Mouse (Mus musculus) layer of hippocampus, adult 9-10 months (tissue): ENCODE results near the gene Apba2.

ENCODE experiments used
- DNase-seq: peaks from one replicate; pipeline ENCODE4 v3.0.0; 2022; ENCODE audit warnings: low spot score

Gene Apba2

GRCm38 (mm10) chr7:64531297-64531696, 29.8 kb downstream of the Apba2 start:
- DNase-seq = no peak

- no peak for DNase-seq
Measured at GRCm38 (mm10) chr7:64533374-64533773, 31.9 kb downstream of the Apba2 start.

- DNase-seq = no peak
Measured at GRCm38 (mm10) chr7:64535269-64535668, 33.8 kb downstream of the Apba2 start.

DNA sequence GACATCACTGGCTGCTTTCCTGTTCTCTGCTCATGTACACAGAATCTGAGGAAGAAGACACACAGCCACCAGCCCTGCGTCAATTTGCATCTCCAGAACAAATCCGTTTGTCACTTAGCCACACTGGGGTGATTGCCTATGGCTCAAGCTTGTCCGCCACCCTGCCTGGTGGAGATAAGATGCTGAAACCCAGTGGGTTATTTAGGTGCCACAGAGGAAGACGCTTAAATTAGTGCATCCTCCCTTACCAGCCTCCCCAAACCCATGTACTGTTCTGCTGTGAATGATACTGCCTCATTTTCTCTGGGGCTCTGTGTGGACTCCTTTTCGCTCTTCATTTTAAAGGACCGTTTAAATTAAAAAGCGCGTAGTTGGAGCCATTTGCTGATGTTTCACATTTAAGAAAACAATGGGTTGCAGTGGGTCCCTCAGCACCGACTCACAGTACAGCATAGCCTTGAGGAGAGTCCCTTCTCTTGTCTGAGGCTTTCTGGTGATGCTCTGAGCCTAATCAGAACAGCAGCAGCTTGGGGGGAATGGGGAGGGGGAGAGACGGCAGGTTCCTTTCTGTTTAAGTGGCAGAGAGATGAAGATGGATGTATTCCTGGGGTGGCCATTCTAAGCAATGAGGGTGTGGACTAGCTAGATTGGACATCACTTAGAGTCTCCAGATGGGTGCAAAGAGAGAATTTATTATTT, 38.1 kb downstream of the Apba2 start:
- no peak for DNase-seq

DNA sequence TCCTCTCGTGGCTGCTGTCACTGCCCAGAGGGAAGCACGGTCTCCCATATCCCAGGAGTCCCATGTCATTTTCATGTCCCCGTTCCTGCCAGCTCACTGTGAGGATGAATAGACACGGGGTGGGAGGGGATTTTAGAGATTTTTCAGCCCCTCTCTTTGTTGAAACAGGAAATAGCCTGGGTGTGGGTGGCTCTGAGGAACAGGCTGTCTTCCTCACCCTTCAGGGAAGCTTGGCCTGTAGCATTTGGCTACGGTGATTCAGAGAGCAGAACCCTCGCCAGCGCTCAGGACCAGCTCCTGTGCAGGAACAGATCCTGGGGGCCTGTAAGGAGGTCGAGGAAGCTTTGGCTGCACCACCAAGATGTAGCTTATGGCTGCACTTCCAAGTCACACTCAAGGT, 45.3 kb downstream of the Apba2 start:
- no peak for DNase-seq

- DNase-seq = no peak
Measured at GRCm38 (mm10) chr7:64550856-64551255, 49.4 kb downstream of the Apba2 start.

GRCm38 (mm10) chr7:64552523-64553190, 51.2 kb downstream of the Apba2 start:
- no peak for DNase-seq

GRCm38 (mm10) chr7:64561711-64562498, 60.4 kb downstream of the Apba2 start:
- no peak for DNase-seq

DNA sequence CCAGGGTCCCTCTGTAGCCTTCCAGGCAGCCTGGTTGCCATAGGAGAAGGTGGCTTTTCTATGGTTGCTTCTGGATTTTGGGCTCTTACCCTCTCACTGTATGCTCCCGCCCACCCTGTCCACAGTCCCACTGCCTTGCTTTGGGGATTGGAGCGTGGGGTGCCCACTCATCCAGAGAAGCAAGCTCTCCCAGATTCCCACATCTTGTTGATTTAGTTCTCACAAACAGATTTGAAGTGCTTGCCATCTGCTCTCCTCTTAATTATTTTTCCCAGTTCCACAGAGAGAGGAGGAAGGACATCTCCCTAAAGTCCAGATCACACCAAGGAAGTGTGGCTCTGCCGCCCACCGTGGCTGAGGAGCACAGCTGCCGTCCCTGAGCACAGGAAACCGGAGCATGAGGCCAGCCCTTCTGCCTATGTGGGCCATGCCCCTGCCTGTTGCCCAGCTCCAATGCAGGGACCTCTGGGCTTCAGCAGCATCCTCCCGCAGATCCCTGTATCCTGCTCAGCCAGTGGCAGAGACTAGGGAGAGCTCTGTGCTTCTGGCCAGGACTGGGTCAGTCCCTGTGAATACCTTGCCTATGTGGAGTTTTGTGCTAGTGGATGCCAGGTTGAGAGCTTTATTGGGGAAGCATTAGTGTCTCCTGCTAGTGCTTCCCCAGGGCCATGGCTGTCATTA, 63.5 kb downstream of the Apba2 start:
- DNase-seq = peak; percentile 39

DNA sequence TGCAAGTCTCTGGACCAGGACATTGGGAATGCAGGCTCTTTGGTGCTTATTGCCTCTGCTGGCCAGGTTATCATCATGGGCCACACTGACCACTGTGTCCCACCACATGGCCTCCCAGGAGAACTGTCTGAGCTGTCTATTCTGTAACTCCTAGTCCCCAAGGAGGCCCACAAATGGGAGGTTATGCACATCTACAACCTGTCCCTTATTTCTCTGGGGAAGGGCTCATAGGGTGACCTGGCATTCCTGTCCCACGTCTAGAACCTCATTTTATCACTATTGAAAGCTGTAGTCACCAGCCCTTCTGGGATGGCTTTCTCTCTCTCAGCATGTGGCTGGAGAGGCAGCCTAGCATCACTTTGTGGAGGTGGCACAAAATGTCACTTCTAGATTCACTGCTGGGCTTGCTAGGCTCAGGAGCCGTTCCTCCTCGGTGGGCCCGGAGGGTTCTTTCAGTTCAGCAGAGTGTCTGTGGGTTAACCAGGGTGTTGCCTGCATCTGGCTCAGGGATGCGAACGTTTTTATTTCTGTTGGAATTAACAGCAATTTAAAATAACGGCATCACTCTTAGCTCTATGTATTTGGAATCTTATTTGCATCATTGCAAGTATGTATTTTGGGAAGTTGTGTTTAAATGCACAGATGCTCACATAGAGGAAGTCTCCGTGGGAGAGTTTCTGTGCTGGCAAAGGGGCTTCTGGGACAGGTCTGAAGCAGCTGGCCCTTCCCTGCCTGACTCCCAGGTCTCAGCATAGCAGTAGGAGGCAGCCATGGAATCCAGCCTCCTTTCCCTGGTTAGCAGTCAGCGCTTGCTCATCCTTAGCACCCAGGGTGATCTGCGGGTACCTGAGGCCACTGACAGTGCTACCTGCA, 65.1 kb downstream of the Apba2 start:
- no peak for DNase-seq

GRCm38 (mm10) chr7:64568722-64569121, 67.2 kb downstream of the Apba2 start:
- DNase-seq = no peak

- DNase-seq = no peak
Measured at GRCm38 (mm10) chr7:64569676-64570075, 68.2 kb downstream of the Apba2 start.

DNA sequence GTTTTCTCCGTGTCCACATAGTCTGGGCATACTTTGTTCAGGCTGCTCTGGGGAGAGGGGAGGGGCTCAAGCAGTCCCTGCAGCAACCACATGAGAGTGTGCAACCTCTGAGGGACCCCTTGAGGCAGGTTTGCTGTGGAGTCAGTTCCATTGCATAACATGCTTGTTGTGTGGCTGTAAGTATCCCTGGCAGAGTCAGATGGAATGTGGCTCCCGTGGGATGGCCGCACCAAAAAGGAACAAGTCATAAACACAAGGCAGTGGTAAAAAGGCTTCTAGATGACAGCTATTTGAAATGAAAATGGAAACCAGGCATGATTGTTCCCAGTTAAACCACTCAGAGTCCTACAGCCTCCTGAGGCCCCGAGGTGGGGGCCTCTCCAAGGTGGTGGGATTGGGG, 69.4 kb downstream of the Apba2 start:
- no peak for DNase-seq

DNA sequence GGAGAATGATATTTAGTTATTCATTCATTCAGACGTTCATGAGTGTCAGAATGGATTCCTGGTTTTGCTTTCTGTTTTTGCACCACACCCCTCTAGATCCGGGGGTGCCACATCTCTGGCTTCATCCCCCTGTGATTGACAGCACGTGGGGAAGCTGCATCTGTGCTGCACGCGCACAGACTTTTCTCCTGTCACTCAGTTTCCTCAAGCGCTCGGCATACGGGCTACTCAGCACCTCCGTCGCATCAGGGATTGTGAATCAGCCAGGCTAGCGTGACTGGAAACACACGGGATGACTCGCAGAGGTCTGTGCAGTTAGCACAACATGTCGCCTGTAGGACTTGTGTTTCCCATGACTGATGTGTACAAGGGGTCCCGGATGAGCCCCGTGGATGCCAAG, 72.6 kb downstream of the Apba2 start:
- no peak for DNase-seq

DNA sequence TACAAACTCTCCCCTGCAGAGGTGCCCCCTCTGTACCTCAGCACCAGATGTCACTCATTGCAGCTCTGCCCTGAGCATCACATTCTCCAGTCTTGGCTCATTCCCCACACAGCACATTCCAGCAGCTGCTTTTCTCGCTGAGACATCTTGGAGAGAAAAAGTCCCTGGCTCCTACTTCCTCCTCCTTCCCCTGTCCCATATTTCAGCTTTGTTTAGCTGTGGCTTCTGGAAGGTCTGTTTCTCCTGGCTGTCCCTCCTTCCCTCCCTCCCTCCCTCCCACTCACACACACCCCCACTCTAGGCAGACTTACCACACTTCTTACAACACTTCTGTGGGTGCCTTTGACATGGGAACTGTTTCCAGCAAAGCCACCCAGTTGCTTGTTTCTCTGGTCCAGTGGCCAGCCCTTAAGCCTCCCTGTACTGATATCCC, 75.0 kb downstream of the Apba2 start:
- no peak for DNase-seq

GRCm38 (mm10) chr7:64578176-64578575, 76.7 kb downstream of the Apba2 start:
- DNase-seq = no peak

GRCm38 (mm10) chr7:64579887-64580286, 78.4 kb downstream of the Apba2 start:
- DNase-seq = no peak

- DNase-seq = no peak
Measured at GRCm38 (mm10) chr7:64580293-64580692, 78.8 kb downstream of the Apba2 start.

GRCm38 (mm10) chr7:64582358-64582757, 80.9 kb downstream of the Apba2 start:
- DNase-seq = no peak

DNA sequence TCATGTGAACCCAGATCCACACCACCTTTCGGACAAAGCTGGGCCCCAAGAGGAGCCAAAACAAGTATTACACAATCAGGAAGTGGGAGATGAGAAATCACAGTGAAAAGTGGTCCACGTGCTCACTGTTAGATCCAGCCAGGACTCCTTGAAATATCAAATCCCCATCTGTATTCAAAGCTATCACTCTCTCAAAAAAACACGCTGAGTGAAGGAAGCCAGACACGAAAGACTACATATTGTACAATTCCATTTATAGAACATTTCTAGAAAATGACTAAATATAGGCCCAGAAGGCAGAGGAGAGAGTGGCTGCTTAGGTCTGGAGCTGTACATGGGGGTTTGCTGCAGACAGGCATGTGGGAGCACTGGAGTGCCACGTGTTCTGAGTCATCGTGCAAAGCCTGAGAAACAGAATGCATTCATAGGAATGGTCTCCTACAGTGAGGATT, 82.2 kb downstream of the Apba2 start:
- no peak for DNase-seq

DNA sequence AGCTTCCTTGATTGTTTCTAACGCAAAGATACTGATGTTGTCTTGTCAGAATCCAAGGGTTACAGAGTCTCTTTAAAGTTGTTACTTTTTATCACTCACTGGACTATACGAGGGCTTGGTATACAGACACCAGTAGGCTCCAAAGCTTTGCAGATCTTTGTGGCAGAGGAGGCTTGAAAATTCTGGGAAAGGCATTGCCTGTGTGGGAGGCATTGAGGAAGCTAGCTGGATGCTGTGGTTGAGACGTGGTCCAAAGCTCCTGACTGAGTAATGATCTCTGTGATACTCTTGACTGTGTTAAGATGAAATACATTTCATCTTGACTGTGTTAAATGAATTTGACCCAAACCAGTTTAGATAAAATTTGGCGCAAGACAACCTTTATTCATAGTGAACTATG, 84.6 kb downstream of the Apba2 start:
- DNase-seq = no peak
